Mouse (Mus musculus) myocyte (in vitro differentiated cells): ENCODE data around the gene Gm11115. TPM values are rescaled to one million over a fixed set of nuclear protein-coding genes. Genes with fewer than 3 reads are reported as not detected.

Source experiments
- H3K27me3 ChIP-seq: one replicate; pipeline ENCODE4 v1.6.1; 2011; ENCODE audit not compliant: control insufficient read depth, insufficient read depth, insufficient read length
- H3K36me3 ChIP-seq: one replicate; pipeline ENCODE4 v1.6.1; 2011; ENCODE audit not compliant: control insufficient read depth, insufficient read depth
- H3K4me2 ChIP-seq: one replicate; pipeline ENCODE4 v1.6.1; 2011; ENCODE audit warnings: low read depth, control low read depth
- H3K4me3 ChIP-seq: one replicate; pipeline ENCODE4 v1.5.1; 2011; ENCODE audit warnings: mild to moderate bottlenecking, control low read depth, moderate library complexity
- H3K79me2 ChIP-seq: one replicate; pipeline ENCODE4 v1.6.1; 2011; ENCODE audit not compliant: control insufficient read depth, insufficient read depth
- H3ac ChIP-seq: one replicate; pipeline ENCODE4 v1.6.1; 2011; ENCODE audit not compliant: control insufficient read depth, insufficient read length
- CEBPB ChIP-seq: IDR thresholded peaks from 2 replicates; pipeline ENCODE4 v1.6.1; 2011; ENCODE audit warnings: mild to moderate bottlenecking, moderate library complexity; ENCODE audit not compliant: poor library complexity, insufficient read depth, severe bottlenecking
- E2F4 ChIP-seq: IDR thresholded peaks from one replicate; pipeline ENCODE4 v1.6.1; 2011; ENCODE audit warnings: mild to moderate bottlenecking, control low read depth, moderate library complexity; ENCODE audit not compliant: insufficient read depth
- MAX ChIP-seq: IDR thresholded peaks from one replicate; pipeline ENCODE4 v1.6.1; 2011; ENCODE audit warnings: low read depth, mild to moderate bottlenecking, control low read depth
- MYOD1 ChIP-seq, 3 experiments: IDR thresholded peaks; one replicate each; pipeline ENCODE4 v1.6.1; 2011; ENCODE audit warnings: control low read depth in 2 of 3, low read depth in 2 of 3, mild to moderate bottlenecking in 2 of 3, moderate library complexity in 1 of 3; ENCODE audit not compliant: insufficient read length in 2 of 3, control insufficient read depth in 1 of 3
- MYOG ChIP-seq, 3 experiments: IDR thresholded peaks; one replicate each; pipeline ENCODE4 v1.6.1; 2011; ENCODE audit warnings: control low read depth in 2 of 3, low read depth in 2 of 3, mild to moderate bottlenecking in 2 of 3; ENCODE audit not compliant: insufficient read length in 2 of 3, control insufficient read depth in 1 of 3, insufficient read depth in 1 of 3
- POLR2A ChIP-seq: IDR thresholded peaks from one replicate; pipeline ENCODE4 v1.6.1; 2011; ENCODE audit warnings: low read depth, mild to moderate bottlenecking, control low read depth, moderate library complexity; ENCODE audit not compliant: insufficient read length
- POLR2AphosphoS2 ChIP-seq: IDR thresholded peaks from one replicate; pipeline ENCODE4 v1.6.1; 2011; ENCODE audit warnings: low read depth, control low read depth; ENCODE audit not compliant: insufficient read length
- REST ChIP-seq: IDR thresholded peaks from one replicate; pipeline ENCODE4 v1.6.1; 2011; ENCODE audit warnings: mild to moderate bottlenecking, control low read depth, moderate library complexity; ENCODE audit not compliant: insufficient read depth, insufficient read length
- SRF ChIP-seq: IDR thresholded peaks from one replicate; pipeline ENCODE4 v1.6.1; 2011; ENCODE audit warnings: low read depth; ENCODE audit not compliant: control insufficient read depth, insufficient read length
- TCF12 ChIP-seq: IDR thresholded peaks from one replicate; pipeline ENCODE4 v1.6.1; 2011; ENCODE audit warnings: mild to moderate bottlenecking, control low read depth; ENCODE audit not compliant: poor library complexity, insufficient read depth, severe bottlenecking
- TCF3 ChIP-seq: IDR thresholded peaks from one replicate; pipeline ENCODE4 v1.6.1; 2011; ENCODE audit warnings: low read depth, control low read depth; ENCODE audit not compliant: insufficient read length
- USF1 ChIP-seq: IDR thresholded peaks from one replicate; pipeline ENCODE4 v1.6.1; 2011; ENCODE audit warnings: low read depth, mild to moderate bottlenecking, control low read depth, moderate library complexity
- polyA plus RNA-seq: library from polyadenylated mRNA; unstranded; fragments of >200 nt; fragmentation: generic; extraction: Trizol; gene quantifications from one replicate; pipeline ENCODE4 v1.2.1, GENCODE M21; 2012; ENCODE audit warnings: missing spikeins

The Gm11115 gene
- not detected for polyA plus RNA-seq

- Histone ChIP-seq H3K4me2 (no peak within 1 kb of the TSS), H3K27me3 (no peaks in the 10 kb centered on the region), H3ac (no peak within 1 kb of the TSS), H3K4me3 (no peak within 1 kb of the TSS), H3K36me3 (no peaks in the 10 kb centered on the region), H3K79me2 (no peaks in the 10 kb centered on the region)
- TF ChIP-seq E2F4 (no peak), SRF (no peak)
These were observed at the start of gene Gm11115 for GRCm38 (mm10) chr5:88153999-88154398. TSS of gene Gm11115 (minus strand) at chr5:88154099.

GRCm38 (mm10) chr5:88111430-88111829 is 42.5 kb downstream of the Gm11115 start, which contains the start of gene Gm11116:
TSS of gene Gm11116 (minus strand) at chr5:88111530.
- H3K27me3 ChIP-seq = no peaks in the 10 kb centered on the region
- no peak for TF ChIP-seq MYOD1 (IDR thresholded peaks at IDR 0.05; ENCODE audit: control insufficient read depth in 1 of 3, insufficient read length in 2 of 3, low read depth in 2 of 3)
- TF ChIP-seq CEBPB = no peak
- TF ChIP-seq SRF = no peak
- no peak for TF ChIP-seq MAX
- TF ChIP-seq POLR2A = no peak
- no peak for TF ChIP-seq TCF3
- TF ChIP-seq POLR2AphosphoS2 = no peak
- no peak for TF ChIP-seq E2F4
- TF ChIP-seq MYOG (IDR thresholded peaks at IDR 0.05; ENCODE audit: control insufficient read depth in 1 of 3, insufficient read depth in 1 of 3, insufficient read length in 2 of 3, low read depth in 2 of 3) = no peak
- TF ChIP-seq USF1 = no peak
- TF ChIP-seq REST = no peak
- TF ChIP-seq TCF12 = no peak
- H3K79me2 ChIP-seq = no peaks in the 10 kb centered on the region
- H3K4me3 ChIP-seq = no peak within 1 kb of the TSS
- H3ac ChIP-seq = no peak within 1 kb of the TSS
- H3K36me3 ChIP-seq = no peaks in the 10 kb centered on the region
- H3K4me2 ChIP-seq = no peak within 1 kb of the TSS

Other genes starting within 250 kb of the Gm11115 start
- gene Csn3, start 228.5 kb downstream of the Gm11115 start, polyA plus RNA-seq = 1.5 TPM
- not detected for gene 2310003L06Rik, start 184.6 kb downstream of the Gm11115 start, polyA plus RNA-seq
- not detected for gene Gm28434, start 184.6 kb downstream of the Gm11115 start, polyA plus RNA-seq
- not detected for gene Cabs1, start 174.7 kb downstream of the Gm11115 start, polyA plus RNA-seq
- not detected for gene Smr3a, start 151.6 kb downstream of the Gm11115 start, polyA plus RNA-seq
- not detected for gene Smr2, start 67.5 kb downstream of the Gm11115 start, polyA plus RNA-seq
- gene Gm11116, start 42.6 kb downstream of the Gm11115 start, polyA plus RNA-seq = not detected
- gene Gm7714, start 114.8 kb upstream of the Gm11115 start, polyA plus RNA-seq = not detected
- gene Prol1, start 163.2 kb upstream of the Gm11115 start, polyA plus RNA-seq = not detected
- not detected for gene Amtn, start 222.0 kb upstream of the Gm11115 start, polyA plus RNA-seq